Mouse (Mus musculus) heart, embryonic 16.5 days (tissue): ENCODE data around the gene Cd3e. TPM values are rescaled to one million over a fixed set of nuclear protein-coding genes. Genes with fewer than 3 reads are reported as not detected.

Source experiments
- ATAC-seq: fragments of 200-750 bp; cut with Nextera tagmentation; replicated peaks from 2 replicates; pipeline ENCODE4 v1.8.0; 2017; ENCODE audit warnings: moderate number of reproducible peaks; ENCODE audit not compliant: insufficient read depth, low FRiP score; ENCODE audit errors: extremely low read depth
- H3K27ac ChIP-seq: fragments of 300-500 bp; sonication (generic); 2 replicates; pipeline ENCODE4 v1.5.1; 2014; ENCODE audit warnings: mild to moderate bottlenecking, low read length, control low read depth, moderate library complexity
- H3K27me3 ChIP-seq: fragments of 300-500 bp; sonication (generic); 2 replicates; pipeline ENCODE4 v1.6.1; 2014; ENCODE audit warnings: low read length, mixed read lengths; ENCODE audit not compliant: control insufficient read depth, insufficient read depth
- H3K36me3 ChIP-seq: fragments of 300-500 bp; sonication (generic); 2 replicates; pipeline ENCODE4 v1.6.1; 2014; ENCODE audit not compliant: control insufficient read depth, insufficient read depth
- H3K4me1 ChIP-seq: fragments of 300-500 bp; sonication (generic); 2 replicates; pipeline ENCODE4 v1.6.1; 2014; ENCODE audit warnings: low read length, mixed read lengths; ENCODE audit not compliant: control insufficient read depth, insufficient read depth
- H3K4me2 ChIP-seq: fragments of 300-500 bp; sonication (generic); 2 replicates; pipeline ENCODE4 v1.6.1; 2014; ENCODE audit warnings: low read depth, mild to moderate bottlenecking, control low read depth, low read length
- H3K4me3 ChIP-seq: fragments of 300-500 bp; sonication (generic); 2 replicates; pipeline ENCODE4 v1.5.1; 2014; ENCODE audit warnings: mild to moderate bottlenecking, control low read depth, low read length
- H3K9ac ChIP-seq: fragments of 300-500 bp; sonication (generic); 2 replicates; pipeline ENCODE4 v1.6.1; 2014; ENCODE audit warnings: low read length, control low read depth
- H3K9me3 ChIP-seq: fragments of 300-500 bp; sonication (generic); replicated peaks from 2 replicates; pipeline ENCODE4 v1.6.1; 2016; ENCODE audit warnings: low read length; ENCODE audit not compliant: control insufficient read depth
- WGBS: fragments of 180-500 bp; shearing (Covaris S2); extraction: QIAGEN DNeasy Blood & Tissue Kit; methylation state at CpG from one replicate; pipeline ENCODE4 v1.1.7; 2014; 5-methylcytosine and 5-hydroxymethylcytosine counted together
- polyA plus RNA-seq: library from polyadenylated mRNA; unstranded; fragments of >200 nt; fragmentation: Nextera tagmentation; extraction: Ambion mirVana; gene quantifications from 2 replicates; pipeline ENCODE4 v1.2.1, GENCODE M21; 2015

Cd3e gene
- polyA plus RNA-seq, 1 experiment from 2014 or later = 71.7 TPM

- Histone ChIP-seq H3K4me3 (no peak overlapping the region), H3K4me1 (no peaks in the 10 kb centered on the region), H3K4me2 (no peak overlapping the region), H3K27ac (no peak overlapping the region), H3K9ac (no peak overlapping the region), H3K36me3 (no peaks in the 10 kb centered on the region), H3K9me3 (no peaks in the 10 kb centered on the region), H3K27me3 (peaks cover 10% of the 10 kb centered on the region; the same call in 1 of the 2 replicates)
- ATAC-seq = no peak
- 61% methylated on average over 8 of the region's 8 CpGs for WGBS
Observed at GRCm38 (mm10) chr9:45027376-45027775, 17.9 kb upstream of the Cd3e start.

GRCm38 (mm10) chr9:45024187-45024586 is 14.8 kb upstream of the Cd3e start:
- H3K9ac ChIP-seq = no peak overlapping the region
- H3K27me3 ChIP-seq = peaks cover 3% of the 10 kb centered on the region; the same call in 1 of the 2 replicates
- H3K36me3 ChIP-seq = no peaks in the 10 kb centered on the region
- H3K4me3 ChIP-seq = no peak overlapping the region
- H3K27ac ChIP-seq = no peak overlapping the region
- no peaks in the 10 kb centered on the region for H3K4me1 ChIP-seq
- ATAC-seq = no peak
- WGBS = 80% methylated on average over 2 of the region's 2 CpGs
- H3K9me3 ChIP-seq = no peaks in the 10 kb centered on the region
- no peak overlapping the region for H3K4me2 ChIP-seq

- Histone ChIP-seq H3K27ac (no peak overlapping the region), H3K27me3 (no peaks in the 10 kb centered on the region; the same call in 1 of the 2 replicates)
- 57% methylated on average over 3 of the region's 3 CpGs for WGBS
Observed at GRCm38 (mm10) chr9:45023638-45024037, 14.2 kb upstream of the Cd3e start.

GRCm38 (mm10) chr9:45022800-45023199 is 13.4 kb upstream of the Cd3e start:
- H3K4me2 ChIP-seq = no peak overlapping the region
- no peak for ATAC-seq
- 11% methylated on average over 3 of the region's 3 CpGs for WGBS
- H3K27ac ChIP-seq = no peak overlapping the region
- H3K27me3 ChIP-seq = no peaks in the 10 kb centered on the region; the same call in 1 of the 2 replicates
- H3K9ac ChIP-seq = no peak overlapping the region
- no peaks in the 10 kb centered on the region for H3K36me3 ChIP-seq
- H3K4me1 ChIP-seq = no peaks in the 10 kb centered on the region
- no peak overlapping the region for H3K4me3 ChIP-seq
- H3K9me3 ChIP-seq = no peaks in the 10 kb centered on the region

More at GRCm38 (mm10) chr9:45023638-45024037, 14.2 kb upstream of the Cd3e start:
- Histone ChIP-seq H3K36me3 (no peaks in the 10 kb centered on the region), H3K9ac (no peak overlapping the region), H3K4me1 (no peaks in the 10 kb centered on the region), H3K4me2 (no peak overlapping the region), H3K9me3 (no peaks in the 10 kb centered on the region), H3K4me3 (no peak overlapping the region)
- ATAC-seq = no peak

- H3K9me3 ChIP-seq = no peaks in the 10 kb centered on the region; the same call in 1 of the 2 replicates
- no peak for ATAC-seq
- no peak overlapping the region for H3K27ac ChIP-seq
- no peak overlapping the region for H3K4me3 ChIP-seq
- H3K36me3 ChIP-seq = no peaks in the 10 kb centered on the region
- 79% methylated on average over 11 of the region's 11 CpGs for WGBS
- H3K27me3 ChIP-seq = no peaks in the 10 kb centered on the region
- H3K4me1 ChIP-seq = no peaks in the 10 kb centered on the region
- no peak overlapping the region for H3K9ac ChIP-seq
- no peak overlapping the region for H3K4me2 ChIP-seq
Observed at GRCm38 (mm10) chr9:45018031-45018430, 8.6 kb upstream of the Cd3e start.

GRCm38 (mm10) chr9:45015841-45016240 is 6.4 kb upstream of the Cd3e start:
- no peak for ATAC-seq
- no peak overlapping the region for H3K27ac ChIP-seq

GRCm38 (mm10) chr9:45014879-45015278 is 5.5 kb upstream of the Cd3e start:
- Histone ChIP-seq H3K27ac (no peak overlapping the region), H3K4me3 (no peak overlapping the region), H3K27me3 (no peaks in the 10 kb centered on the region; the same call in 1 of the 2 replicates), H3K36me3 (no peaks in the 10 kb centered on the region), H3K4me2 (no peak overlapping the region), H3K9ac (no peak overlapping the region), H3K9me3 (no peaks in the 10 kb centered on the region; the same call in 1 of the 2 replicates), H3K4me1 (no peaks in the 10 kb centered on the region)
- ATAC-seq = no peak
- 40% methylated on average over 2 of the region's 2 CpGs for WGBS

More at GRCm38 (mm10) chr9:45015841-45016240, 6.4 kb upstream of the Cd3e start:
- Histone ChIP-seq H3K9ac (no peak overlapping the region), H3K4me2 (no peak overlapping the region), H3K9me3 (no peaks in the 10 kb centered on the region; the same call in 1 of the 2 replicates), H3K4me1 (no peaks in the 10 kb centered on the region), H3K4me3 (no peak overlapping the region), H3K27me3 (no peaks in the 10 kb centered on the region; the same call in 1 of the 2 replicates), H3K36me3 (no peaks in the 10 kb centered on the region)
- 67% methylated on average over 3 of the region's 3 CpGs for WGBS

GRCm38 (mm10) chr9:45011291-45011690 is 1.9 kb upstream of the Cd3e start:
- WGBS = 38% methylated on average over 6 of the region's 6 CpGs
- no peak overlapping the region for H3K9ac ChIP-seq
- no peak overlapping the region; the same call in 1 of the 2 replicates for H3K27ac ChIP-seq
- no peaks in the 10 kb centered on the region; the same call in 1 of the 2 replicates for H3K9me3 ChIP-seq
- no peak overlapping the region for H3K4me2 ChIP-seq
- no peak for ATAC-seq
- no peak overlapping the region for H3K4me3 ChIP-seq
- no peaks in the 10 kb centered on the region for H3K4me1 ChIP-seq
- H3K36me3 ChIP-seq = no peaks in the 10 kb centered on the region
- no peaks in the 10 kb centered on the region; the same call in 1 of the 2 replicates for H3K27me3 ChIP-seq

GRCm38 (mm10) chr9:45010461-45010860 is 1.0 kb upstream of the Cd3e start:
- Histone ChIP-seq H3K27ac (no peak overlapping the region), H3K4me3 (no peak overlapping the region), H3K9me3 (no peaks in the 10 kb centered on the region; the same call in 1 of the 2 replicates), H3K4me2 (no peak overlapping the region), H3K4me1 (no peaks in the 10 kb centered on the region), H3K9ac (no peak overlapping the region), H3K27me3 (no peaks in the 10 kb centered on the region; the same call in 1 of the 2 replicates), H3K36me3 (no peaks in the 10 kb centered on the region)
- ATAC-seq = no peak
- 56% methylated on average over 4 of the region's 4 CpGs for WGBS
